Mouse (Mus musculus): ENCODE data around the gene Rlim. TPM values are rescaled to one million over a fixed set of nuclear protein-coding genes. Genes with fewer than 3 reads are reported as not detected.

Rlim gene
- 10 to 100 TPM; 65.5 to 67.6 TPM for total RNA-seq (2021)
- long read RNA-seq, experiment 1, full-length matches to known transcripts, result 5 of 11 reads
- long read RNA-seq, experiment 1, partial matches to known transcripts, result 0 of 11 reads
- long read RNA-seq, experiment 1, other reads (novel, unspliced or antisense), result 6 of 11 reads
- long read RNA-seq, experiment 2, result 0 reads

DNA sequence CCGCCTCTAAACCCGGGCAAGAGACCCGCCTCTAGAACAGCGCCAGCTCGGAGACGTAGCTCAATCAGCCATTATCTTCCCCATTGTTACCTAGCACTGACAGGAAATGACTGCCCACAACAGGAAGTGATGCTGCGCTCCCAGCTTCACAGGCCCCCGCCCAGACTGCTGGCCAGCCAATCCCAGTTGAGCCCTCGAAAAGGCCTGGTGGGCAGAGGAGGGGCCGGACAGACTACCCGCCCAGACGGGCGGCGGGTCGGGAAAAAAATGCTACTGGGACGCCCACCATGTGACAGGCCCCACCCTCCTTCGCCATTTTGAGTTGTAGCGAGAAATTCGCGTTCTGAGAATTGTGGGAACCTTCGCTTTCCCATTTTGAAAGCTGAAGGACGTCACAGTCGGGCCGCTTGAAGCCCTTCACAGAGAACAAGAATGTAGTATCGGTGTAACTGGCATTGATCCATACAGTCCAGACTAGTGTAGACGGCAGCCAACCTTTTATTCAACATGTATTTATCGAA is at the start of gene Rlim:
TSS of gene Rlim (minus strand) at position 116 of the 521 bp plus-strand sequence.
- DNase-seq, result peak; percentile 93

DNA sequence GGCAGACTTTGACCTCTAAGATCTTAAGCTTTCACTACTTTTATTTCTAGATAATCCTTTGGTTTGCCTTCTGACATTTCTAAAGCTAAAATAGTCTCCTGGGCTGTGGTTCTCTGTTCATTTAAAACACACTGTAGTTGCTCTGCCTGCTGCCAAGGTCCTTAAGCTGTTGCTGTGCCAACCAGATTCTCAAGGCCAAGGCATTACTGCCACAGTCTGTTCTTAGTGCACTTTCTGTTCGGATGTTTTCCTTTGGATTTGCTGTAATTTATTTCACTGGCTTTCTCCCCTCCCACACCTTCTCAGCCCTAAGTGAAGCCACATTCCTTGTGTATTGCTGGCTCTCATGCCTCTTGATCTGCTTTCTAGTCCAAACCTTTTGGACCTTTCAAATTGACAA is 36.1 kb upstream of the Rlim start:
- peak; percentile 48 to 53 for DNase-seq

DNA sequence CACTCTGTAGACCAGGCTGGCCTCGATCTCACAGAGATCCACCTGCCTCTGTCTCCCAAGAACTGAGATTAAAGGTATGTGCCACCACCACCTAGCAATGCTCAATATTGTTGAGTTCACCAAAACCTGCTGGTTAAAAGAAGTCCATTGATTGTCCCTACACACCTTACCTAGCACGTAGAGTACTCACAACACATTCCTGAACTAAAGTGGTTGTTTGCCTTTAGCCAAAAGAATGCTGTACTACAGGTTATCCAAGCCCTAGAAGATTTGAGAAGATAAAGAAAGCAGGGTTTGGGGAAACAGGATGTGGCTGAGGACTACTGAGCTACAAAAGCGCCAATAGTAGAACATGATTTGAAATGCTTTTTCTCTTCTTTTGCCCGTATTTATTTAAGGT is 34.0 kb upstream of the Rlim start:
- no peak for DNase-seq

DNA sequence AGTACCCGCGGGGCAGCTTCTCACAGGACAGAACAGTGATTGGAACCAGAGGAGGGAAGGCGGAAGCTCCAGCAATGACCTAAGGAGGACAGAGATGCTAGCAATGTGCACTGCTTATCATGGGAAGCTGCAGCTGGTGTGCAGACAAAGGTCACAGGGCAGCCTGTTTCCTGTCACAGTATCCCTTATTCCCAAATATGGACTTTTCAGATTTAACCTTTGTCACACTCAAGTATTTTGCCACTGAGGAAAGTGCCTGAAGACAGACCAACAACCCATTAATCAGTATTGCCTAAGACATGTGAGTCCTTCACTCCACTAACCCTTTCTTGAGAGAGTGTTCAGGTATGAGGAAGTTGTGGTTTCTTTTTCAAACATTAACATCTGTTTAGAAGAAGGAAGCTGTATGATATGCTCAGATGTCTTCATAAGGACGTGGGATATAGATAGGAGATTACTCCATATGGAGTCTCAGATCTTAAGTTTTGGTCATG is 32.3 kb upstream of the Rlim start:
- no peak for DNase-seq

DNA sequence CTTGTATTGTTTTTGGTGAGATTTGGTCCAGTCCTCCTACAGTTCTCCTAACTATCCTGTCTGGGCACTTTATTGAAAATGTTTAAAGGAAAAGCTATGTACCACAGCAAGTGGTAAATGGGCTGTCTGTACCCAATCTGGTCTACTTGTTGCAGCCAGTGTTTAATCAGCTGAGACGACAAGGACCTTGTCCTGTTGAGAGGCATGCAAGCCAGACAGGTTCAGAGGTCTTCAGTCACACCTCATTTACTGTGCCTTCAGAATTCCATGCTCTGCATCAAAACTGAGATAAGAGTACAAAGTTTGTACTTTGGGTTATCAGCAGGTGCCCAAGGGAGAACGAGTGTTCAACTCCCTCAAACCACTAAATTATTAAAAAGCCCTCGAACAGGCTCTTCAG is 13.7 kb upstream of the Rlim start:
- no peak for DNase-seq

DNA sequence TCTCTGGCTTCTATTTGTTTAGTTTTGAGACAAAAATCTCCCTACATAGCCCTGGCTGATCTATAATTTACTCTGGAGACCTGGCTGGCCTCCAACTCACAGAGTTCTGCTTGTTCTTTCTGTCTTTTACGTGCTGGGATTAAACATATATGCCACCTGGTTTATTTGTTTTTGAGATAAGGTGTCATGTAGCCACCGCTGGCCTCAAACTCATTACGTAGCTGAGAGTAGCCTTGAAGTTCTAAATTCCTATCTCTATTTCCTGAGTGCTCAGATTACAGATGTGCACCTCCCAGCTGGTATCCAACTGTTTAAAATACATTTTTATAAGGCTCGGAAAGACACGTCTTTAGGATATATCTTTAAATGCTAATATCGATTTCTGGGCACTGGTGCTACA is 12.8 kb upstream of the Rlim start:
- DNase-seq, result no peak

DNA sequence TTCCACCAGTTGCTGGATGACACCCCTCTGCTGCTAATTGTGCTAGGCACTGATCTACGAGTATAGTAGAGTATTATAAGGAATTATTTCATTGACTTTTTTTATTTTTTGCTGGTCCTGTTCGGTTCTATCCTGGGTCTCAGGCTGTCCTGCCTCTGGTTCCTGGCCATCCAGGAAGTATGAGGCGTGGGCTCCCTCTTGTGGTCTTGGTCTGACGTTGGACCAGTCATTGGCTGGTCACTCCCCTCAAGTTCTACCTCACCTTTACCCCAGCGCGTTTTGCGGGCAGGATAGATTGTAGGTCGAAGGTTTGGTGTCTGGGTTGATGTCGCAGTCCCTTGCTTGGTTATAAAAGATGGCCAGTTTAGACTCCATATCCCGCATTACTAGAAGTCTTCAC is 10.6 kb upstream of the Rlim start:
- DNase-seq, result peak; percentile 31 to 48

DNA sequence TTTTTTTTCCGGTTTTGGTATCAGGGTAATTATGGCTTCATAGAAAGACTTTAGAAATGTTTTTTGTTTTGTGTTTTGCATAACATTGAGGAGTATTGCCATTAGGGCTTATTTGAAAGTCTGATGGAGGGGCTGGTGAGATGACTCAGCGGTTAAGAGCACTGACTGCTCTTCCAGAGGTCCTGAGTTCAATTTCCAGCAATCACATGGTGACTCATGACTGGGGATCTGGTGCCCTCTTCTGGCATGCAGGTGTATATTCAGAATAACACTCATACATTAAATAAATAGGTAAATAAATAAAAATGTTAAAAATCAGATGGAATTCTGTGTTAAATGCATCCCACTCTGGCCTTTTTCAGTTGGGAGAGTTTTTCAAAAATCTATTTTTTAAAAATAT is 9.3 kb upstream of the Rlim start:
- peak; percentile 35 to 62 for DNase-seq

DNA sequence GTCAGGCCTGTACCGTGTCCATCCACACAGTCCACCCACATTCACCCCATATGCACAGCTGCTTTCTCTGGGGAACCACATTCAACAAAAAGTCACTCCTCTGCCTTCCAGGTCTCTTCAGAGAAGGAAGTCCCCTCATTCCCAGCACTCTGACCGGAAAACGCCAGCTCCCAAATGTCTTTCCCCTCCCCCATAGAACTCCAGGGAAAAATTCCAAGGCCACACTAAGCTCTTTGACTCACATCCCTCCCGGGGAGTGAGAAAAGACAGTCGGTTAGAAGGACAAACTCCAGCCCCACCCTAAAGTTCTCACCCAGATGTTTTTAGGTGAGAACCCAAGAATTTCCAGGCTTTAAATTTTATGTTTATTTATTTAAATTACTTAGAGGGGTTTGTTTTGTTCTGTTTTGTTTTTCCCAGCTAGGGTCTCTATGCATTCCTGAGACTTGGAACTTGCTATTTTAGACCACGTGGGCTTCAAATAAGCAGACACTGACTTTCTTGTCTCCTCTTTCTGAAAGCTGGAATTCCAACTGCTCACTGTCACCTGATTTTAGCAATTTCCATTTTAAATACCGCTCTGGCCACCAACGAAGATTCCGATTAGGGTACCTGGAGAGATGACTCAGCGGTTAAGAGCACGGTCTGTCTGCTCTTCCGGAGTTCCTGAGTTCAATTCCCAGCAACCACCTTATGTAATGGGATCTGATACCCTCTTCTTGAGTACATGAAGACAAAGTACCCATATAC is 6.3 kb upstream of the Rlim start:
- peak; percentile 3 to 41 for DNase-seq

DNA sequence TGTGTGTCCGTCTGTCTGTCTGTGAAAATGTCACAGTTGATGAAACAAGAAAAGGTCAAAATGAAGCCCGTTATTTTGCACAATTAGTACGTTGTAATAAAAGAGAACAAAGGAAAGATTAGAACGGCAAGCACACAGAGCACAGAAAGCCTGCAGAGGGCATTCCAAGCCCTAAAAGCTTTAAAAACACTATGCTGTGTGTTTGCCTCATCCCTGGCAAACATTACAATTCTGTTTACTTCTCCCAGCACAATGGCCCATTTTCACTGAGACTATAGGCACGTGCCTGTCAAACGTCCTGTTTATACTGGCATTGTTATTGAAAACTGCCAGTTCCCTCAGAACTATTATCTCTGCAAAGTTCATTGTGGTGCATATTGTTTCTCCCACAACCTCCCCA is 5.1 kb upstream of the Rlim start:
- DNase-seq, result no peak

DNA sequence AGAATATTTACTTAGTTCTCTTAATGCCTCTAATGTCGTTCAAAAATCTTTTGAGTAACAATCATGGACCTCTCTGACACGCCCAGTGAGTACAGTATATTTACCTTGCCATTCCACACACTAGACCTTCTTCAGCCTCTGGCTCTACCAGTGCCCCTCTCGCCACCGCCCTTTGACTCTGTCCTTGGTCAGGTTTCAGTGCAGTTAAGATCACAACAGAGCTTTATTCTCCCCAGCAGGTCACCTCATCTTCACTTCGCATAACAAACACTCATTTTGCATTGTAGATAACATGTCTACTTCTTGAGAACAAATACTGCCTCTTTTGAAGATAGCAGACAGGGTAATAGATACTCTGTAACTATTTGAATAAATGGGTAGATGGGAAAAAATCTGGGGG is 3.9 kb upstream of the Rlim start:
- DNase-seq, result no peak

DNA sequence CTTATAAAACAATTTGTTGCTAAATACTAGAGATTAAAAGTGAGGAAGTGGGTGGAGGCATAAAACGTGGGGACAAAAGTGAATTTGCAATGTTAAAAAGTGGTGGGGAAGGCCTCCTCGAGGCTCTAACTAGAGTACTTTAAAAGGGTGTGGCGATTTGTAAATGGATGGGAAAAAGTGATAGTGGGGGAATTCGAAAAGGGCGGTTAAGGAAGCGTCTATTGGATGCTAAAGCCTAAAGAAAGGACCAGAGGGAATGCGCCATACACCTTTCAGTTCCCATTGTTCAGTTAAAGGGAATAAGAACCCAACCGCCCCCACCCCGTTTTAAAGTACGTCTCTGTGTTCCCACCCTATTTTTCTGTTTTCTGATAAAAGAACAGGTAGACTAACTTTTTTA is 722 bp upstream of the Rlim start:
- no peak for DNase-seq

DNA sequence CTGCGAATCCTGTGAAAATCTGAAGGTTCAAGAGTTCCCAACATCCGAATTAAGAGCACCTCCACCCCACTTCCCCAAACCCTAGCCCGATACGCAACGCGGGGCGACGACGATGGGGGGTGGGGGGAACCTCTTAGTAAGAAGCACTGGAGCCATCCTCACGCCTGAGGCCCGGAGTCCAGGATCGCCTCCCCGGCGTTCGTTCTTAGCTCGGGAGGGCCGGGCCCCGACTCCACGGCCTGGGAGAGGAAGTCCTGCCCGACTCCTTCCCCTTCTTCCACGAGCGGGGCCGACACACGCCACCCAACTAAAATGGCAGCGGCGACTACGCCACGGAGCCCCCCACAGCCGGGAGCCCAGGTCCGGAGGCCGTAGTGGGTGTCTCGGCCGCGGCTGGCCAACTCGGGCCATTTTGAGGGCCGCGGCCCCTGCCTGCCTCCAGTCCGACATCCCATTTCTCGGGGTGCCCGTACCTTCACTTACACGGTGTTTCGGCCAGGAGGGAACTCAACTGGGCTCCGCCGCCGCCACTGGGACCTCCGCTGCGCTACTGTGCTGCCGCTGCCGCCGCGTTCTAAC is 405 bp downstream of the Rlim start:
- peak; percentile 24 to 35 for DNase-seq

DNA sequence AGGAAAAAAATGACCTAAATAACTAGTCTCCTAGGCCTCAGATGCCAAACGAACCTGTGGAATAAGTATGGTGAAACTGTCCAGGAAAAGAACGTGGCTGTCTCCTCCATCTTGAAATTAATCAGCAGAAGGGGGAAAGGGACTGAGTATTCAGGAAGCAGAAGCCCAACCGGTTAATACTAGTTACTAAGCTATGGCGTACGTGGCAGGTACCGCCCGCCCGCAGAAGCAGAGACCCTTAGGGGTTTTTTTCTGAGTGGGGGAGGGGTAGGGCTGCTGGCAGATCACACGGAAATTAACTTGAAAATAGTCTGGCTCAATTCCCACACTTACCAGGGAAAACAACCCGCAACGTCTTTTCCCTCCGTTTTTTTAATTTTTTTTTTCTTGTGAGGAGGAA is 1.0 kb downstream of the Rlim start:
- DNase-seq, result peak; percentile 7 to 18

DNA sequence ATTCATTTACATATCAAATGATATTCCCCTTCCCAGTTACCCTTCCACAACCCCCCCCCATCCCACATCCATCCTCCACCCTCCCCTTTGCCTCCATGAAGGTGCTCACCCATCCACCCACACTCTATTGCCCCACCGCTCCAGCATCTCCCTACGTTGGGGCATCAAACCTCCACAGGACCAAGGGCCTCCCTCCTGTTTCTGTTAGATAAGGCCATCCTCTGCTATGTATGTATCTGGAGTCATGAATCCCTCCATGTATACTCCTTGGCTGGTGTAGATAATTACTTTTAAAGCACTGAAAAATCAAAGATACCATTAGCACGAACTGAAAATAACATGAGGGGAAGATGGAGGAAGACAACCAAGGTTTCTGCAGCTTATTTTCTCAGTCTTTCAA is 41.4 kb downstream of the Rlim start:
- DNase-seq, result no peak

DNA sequence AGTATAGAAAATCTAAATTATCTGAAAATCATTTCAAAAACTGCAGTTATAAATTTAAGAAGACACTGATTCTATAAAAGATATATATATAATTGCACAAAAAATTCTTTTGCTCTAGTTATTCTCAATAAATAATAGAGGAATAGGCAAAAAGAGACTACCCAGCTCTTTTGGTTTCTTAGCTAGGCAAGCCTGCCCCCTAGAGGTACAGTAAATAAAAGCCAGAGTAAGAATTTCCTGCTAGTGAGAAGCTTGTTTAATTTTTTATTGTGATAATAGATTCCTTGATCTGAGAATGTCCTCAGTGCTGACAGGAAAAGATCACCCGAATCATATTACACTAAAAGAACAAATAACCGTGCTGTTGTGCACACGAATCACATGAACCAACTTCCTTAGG is 43.8 kb downstream of the Rlim start:
- peak in 1 of 2 experiments; percentile 12 for DNase-seq

DNA sequence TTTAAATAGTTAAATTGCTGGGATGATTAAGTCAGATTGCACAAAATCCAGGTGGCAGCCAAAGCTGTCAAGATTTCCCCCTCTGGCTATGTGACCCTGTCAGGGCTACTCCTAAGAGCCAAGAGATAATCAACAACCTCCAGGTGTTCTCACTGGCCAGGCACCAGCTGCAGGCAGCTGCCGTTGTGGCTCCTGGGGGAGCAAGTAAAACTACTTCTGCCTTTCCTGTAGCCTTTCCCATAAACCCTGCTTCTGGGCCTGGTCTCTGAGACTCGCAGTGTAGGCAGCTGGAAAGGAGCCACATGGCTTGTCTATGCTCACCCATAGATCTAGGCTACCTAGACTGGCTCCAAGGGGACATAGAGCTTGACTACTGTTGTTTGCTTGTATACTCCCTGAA is 58.6 kb downstream of the Rlim start:
- no peak for DNase-seq

DNA sequence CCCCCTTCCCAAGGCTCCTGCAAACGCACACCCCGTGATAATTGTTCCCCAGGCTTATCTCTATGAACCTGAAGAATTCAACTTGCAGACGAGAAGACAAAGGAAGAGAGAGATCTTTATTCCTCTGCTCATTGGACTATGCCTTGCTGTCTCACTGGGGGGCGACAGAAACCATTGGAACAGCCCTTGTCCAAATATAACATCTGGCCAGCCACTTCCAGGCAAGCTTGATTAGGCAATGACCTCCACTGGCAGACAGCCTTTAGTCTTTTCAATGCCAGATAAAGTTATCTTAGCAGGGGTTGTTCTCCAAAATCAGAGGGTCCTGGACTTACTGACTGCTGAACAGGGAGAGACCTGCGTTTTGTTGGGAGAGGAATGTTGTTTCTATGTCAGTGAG is 62.1 kb downstream of the Rlim start:
- peak; percentile 39 to 40 for DNase-seq

DNA sequence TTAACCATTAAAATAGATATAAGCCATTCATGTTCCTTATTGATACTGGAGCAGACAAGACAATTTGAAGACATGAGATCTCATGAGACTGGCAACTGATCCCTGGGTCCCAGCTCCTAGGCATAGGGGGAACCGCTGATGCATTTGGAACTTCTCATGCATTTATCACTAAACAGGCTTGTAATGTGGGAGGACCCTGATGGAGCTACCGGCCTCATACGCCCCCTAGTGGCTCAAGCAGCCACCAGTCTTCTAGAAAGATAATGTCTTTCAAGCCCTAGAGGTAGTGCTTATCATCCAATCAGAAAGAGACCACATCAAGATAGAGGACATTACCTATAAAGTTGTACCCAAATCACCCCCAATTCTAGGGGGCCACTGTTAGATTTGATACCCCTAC is 66.3 kb downstream of the Rlim start:
- peak; percentile 55 to 69 for DNase-seq
